Mouse (Mus musculus) erythroblast, adult 5-6 weeks (primary cell): Measurements from ENCODE around the gene Cd300ld. TPM values are rescaled to one million over a fixed set of nuclear protein-coding genes. Genes with fewer than 3 reads are reported as not detected.
"Not testable (repeated sequence)": the region's sequence is repeated elsewhere in the genome, so short reads cannot be mapped to it uniquely, and the experiment has no call there.

ENCODE experiments used
- ATAC-seq: replicated peaks from 2 replicates; pipeline ENCODE4 v1.8.0; 2016; ENCODE audit warnings: moderate number of reproducible peaks, mild to moderate bottlenecking, moderate TSS enrichment, inconsistent platforms; ENCODE audit not compliant: poor library complexity, low FRiP score, severe bottlenecking
- total RNA-seq, 2 experiments: library from RNA; stranded (forward) in 1 of 2; stranded (reverse) in 1 of 2; fragments of 150-400 nt in 1 of 2; fragments of 200-764, 138-1000 nt in 1 of 2; gene quantifications; 2 replicates each; pipeline versions ENCODE4 v1.2.3 to v1.2.4; 2015 to 2017; ENCODE audit warnings: low replicate concordance in 2 of 2

Cd300ld gene
- total RNA-seq (2015; ENCODE audit: low replicate concordance) (5.2 and 9.2 TPM in 2 replicates), total RNA-seq (2017; ENCODE audit: low replicate concordance) (3.1 and 5.4 TPM in 2 replicates)

GRCm38 (mm10) chr11:114989793-114990192 is at the start of gene Cd300ld:
Gene Cd300ld (minus strand): TSS chr11:114989922.
- ATAC-seq = no peak

- not testable (repeated sequence) for ATAC-seq
Measured at GRCm38 (mm10) chr11:115037669-115038068, 47.9 kb upstream of the Cd300ld start, which contains the start of gene Cd300ld5. Gene Cd300ld5 (minus strand): TSS chr11:115037769.

GRCm38 (mm10) chr11:115026912-115027311 is 37.2 kb upstream of the Cd300ld start, which contains the start of gene Cd300ld4:
Gene Cd300ld4 (minus strand): TSS chr11:115027012.
- not testable (repeated sequence) for ATAC-seq

GRCm38 (mm10) chr11:115016093-115016492 is 26.4 kb upstream of the Cd300ld start, which contains the start of gene Cd300ld2:
Gene Cd300ld2 (minus strand): TSS chr11:115016193.
- not testable (repeated sequence) for ATAC-seq

GRCm38 (mm10) chr11:115004070-115004469 is 14.3 kb upstream of the Cd300ld start:
- no peak for ATAC-seq

- no peak for ATAC-seq
Measured at GRCm38 (mm10) chr11:115001474-115002040, 11.8 kb upstream of the Cd300ld start, which contains the start of gene Cd300c2. Gene Cd300c2 (minus strand): TSS chr11:115001880.

GRCm38 (mm10) chr11:114981866-114982265 is 7.9 kb downstream of the Cd300ld start:
- ATAC-seq = no peak

- no peak for ATAC-seq
Measured at GRCm38 (mm10) chr11:114972726-114973125, 17.0 kb downstream of the Cd300ld start.

- ATAC-seq = no peak
Measured at GRCm38 (mm10) chr11:114968752-114969207, 20.9 kb downstream of the Cd300ld start, which contains the start of gene Cd300c. Gene Cd300c (minus strand): TSS chr11:114969157.

GRCm38 (mm10) chr11:114965182-114965828 is 24.4 kb downstream of the Cd300ld start:
- ATAC-seq = no peak

- no peak for ATAC-seq
Measured at GRCm38 (mm10) chr11:114960369-114960768, 29.4 kb downstream of the Cd300ld start.

- ATAC-seq = no peak
Measured at GRCm38 (mm10) chr11:114934144-114934543, 55.6 kb downstream of the Cd300ld start, which contains the start of gene Cd300lb. Gene Cd300lb (minus strand): TSS chr11:114934386.

GRCm38 (mm10) chr11:114933591-114933990 is 56.1 kb downstream of the Cd300ld start:
- no peak for ATAC-seq

Other genes with a start within 250 kb of the Cd300ld start
- 0.58 TPM in 1 of 2 replicates, not detected in the other for gene Kif19a, start 224.5 kb downstream of the Cd300ld start, total RNA-seq (2015; ENCODE audit: low replicate concordance)
- 0.70 TPM in 1 of 2 replicates, not detected in the other for gene Kif19a, start 224.5 kb downstream of the Cd300ld start, total RNA-seq (2017; ENCODE audit: low replicate concordance)
- not detected in 2 replicates for gene Btbd17, start 194.0 kb downstream of the Cd300ld start, total RNA-seq (2015; ENCODE audit: low replicate concordance)
- not detected in 2 replicates for gene Btbd17, start 194.0 kb downstream of the Cd300ld start, total RNA-seq (2017; ENCODE audit: low replicate concordance)
- gene Gpr142, start 191.0 kb downstream of the Cd300ld start, total RNA-seq (2015; ENCODE audit: low replicate concordance) = not detected in 2 replicates
- gene Gpr142, start 191.0 kb downstream of the Cd300ld start, total RNA-seq (2017; ENCODE audit: low replicate concordance) = not detected in 2 replicates
- gene Gprc5c, start 138.8 kb downstream of the Cd300ld start, total RNA-seq (2015; ENCODE audit: low replicate concordance) = 0.77 TPM in 1 of 2 replicates, not detected in the other
- 0.09 TPM in 1 of 2 replicates, not detected in the other for gene Gprc5c, start 138.8 kb downstream of the Cd300ld start, total RNA-seq (2017; ENCODE audit: low replicate concordance)
- gene Cd300a, start 99.9 kb downstream of the Cd300ld start, total RNA-seq (2015; ENCODE audit: low replicate concordance) = 3.8 and 4.8 TPM in 2 replicates
- gene Cd300a, start 99.9 kb downstream of the Cd300ld start, total RNA-seq (2017; ENCODE audit: low replicate concordance) = 3.7 and 7.1 TPM in 2 replicates
- 9.2 and 20.9 TPM in 2 replicates for gene Cd300lb, start 55.5 kb downstream of the Cd300ld start, total RNA-seq (2015; ENCODE audit: low replicate concordance)
- gene Cd300lb, start 55.5 kb downstream of the Cd300ld start, total RNA-seq (2017; ENCODE audit: low replicate concordance) = 9.6 and 14.8 TPM in 2 replicates
- gene Cd300c, start 20.8 kb downstream of the Cd300ld start, total RNA-seq (2015; ENCODE audit: low replicate concordance) = not detected in 2 replicates
- 0.60 and 2.2 TPM in 2 replicates for gene Cd300c, start 20.8 kb downstream of the Cd300ld start, total RNA-seq (2017; ENCODE audit: low replicate concordance)
- 1.5 and 2.3 TPM in 2 replicates for gene Cd300c2, start 12.0 kb upstream of the Cd300ld start, total RNA-seq (2015; ENCODE audit: low replicate concordance)
- gene Cd300c2, start 12.0 kb upstream of the Cd300ld start, total RNA-seq (2017; ENCODE audit: low replicate concordance) = 1.8 and 3.4 TPM in 2 replicates
- not detected in 2 replicates for gene Cd300ld2, start 26.3 kb upstream of the Cd300ld start, total RNA-seq (2015; ENCODE audit: low replicate concordance)
- gene Cd300ld2, start 26.3 kb upstream of the Cd300ld start, total RNA-seq (2017; ENCODE audit: low replicate concordance) = not detected in 2 replicates
- 1.7 TPM in 1 of 2 replicates, not detected in the other for gene Cd300ld4, start 37.1 kb upstream of the Cd300ld start, total RNA-seq (2015; ENCODE audit: low replicate concordance)
- 2.1 TPM in 1 of 2 replicates, not detected in the other for gene Cd300ld4, start 37.1 kb upstream of the Cd300ld start, total RNA-seq (2017; ENCODE audit: low replicate concordance)
- 1.7 TPM in 1 of 2 replicates, not detected in the other for gene Cd300ld5, start 47.8 kb upstream of the Cd300ld start, total RNA-seq (2015; ENCODE audit: low replicate concordance)
- gene Cd300ld5, start 47.8 kb upstream of the Cd300ld start, total RNA-seq (2017; ENCODE audit: low replicate concordance) = not detected in 2 replicates
- gene Cd300ld3, start 58.5 kb upstream of the Cd300ld start, total RNA-seq (2015; ENCODE audit: low replicate concordance) = 1.7 and 27.2 TPM in 2 replicates
- gene Cd300ld3, start 58.5 kb upstream of the Cd300ld start, total RNA-seq (2017; ENCODE audit: low replicate concordance) = 13.0 TPM in 1 of 2 replicates, not detected in the other
- 2.3 and 2.7 TPM in 2 replicates for gene Cd300e, start 72.3 kb upstream of the Cd300ld start, total RNA-seq (2015; ENCODE audit: low replicate concordance)
- 0.42 and 0.43 TPM in 2 replicates for gene Cd300e, start 72.3 kb upstream of the Cd300ld start, total RNA-seq (2017; ENCODE audit: low replicate concordance)
- 4.8 and 7.5 TPM in 2 replicates for gene Rab37, start 101.5 kb upstream of the Cd300ld start, total RNA-seq (2015; ENCODE audit: low replicate concordance)
- 3.8 and 4.3 TPM in 2 replicates for gene Rab37, start 101.5 kb upstream of the Cd300ld start, total RNA-seq (2017; ENCODE audit: low replicate concordance)
- 6.3 and 17.3 TPM in 2 replicates for gene Cd300lf, start 144.1 kb upstream of the Cd300ld start, total RNA-seq (2015; ENCODE audit: low replicate concordance)
- gene Cd300lf, start 144.1 kb upstream of the Cd300ld start, total RNA-seq (2017; ENCODE audit: low replicate concordance) = 11.3 and 13.7 TPM in 2 replicates
- gene Slc9a3r1, start 173.4 kb upstream of the Cd300ld start, total RNA-seq (2015; ENCODE audit: low replicate concordance) = 22.2 and 22.5 TPM in 2 replicates
- gene Slc9a3r1, start 173.4 kb upstream of the Cd300ld start, total RNA-seq (2017; ENCODE audit: low replicate concordance) = 17.7 and 19.1 TPM in 2 replicates
- gene Tmem104, start 197.6 kb upstream of the Cd300ld start, total RNA-seq (2015; ENCODE audit: low replicate concordance) = 4.6 and 5.2 TPM in 2 replicates
- gene Tmem104, start 197.6 kb upstream of the Cd300ld start, total RNA-seq (2017; ENCODE audit: low replicate concordance) = 0.85 and 1.5 TPM in 2 replicates
- 3.1 and 8.8 TPM in 2 replicates for gene Nat9, start 197.9 kb upstream of the Cd300ld start, total RNA-seq (2015; ENCODE audit: low replicate concordance)
- 8.8 and 10.5 TPM in 2 replicates for gene Nat9, start 197.9 kb upstream of the Cd300ld start, total RNA-seq (2017; ENCODE audit: low replicate concordance)